Mouse (Mus musculus): Measurements from ENCODE around the gene Mrpl22.
"Not testable (repeated sequence)": the region's sequence is repeated elsewhere in the genome, so short reads cannot be mapped to it uniquely, and the experiment has no call there.

Mrpl22 gene

DNA sequence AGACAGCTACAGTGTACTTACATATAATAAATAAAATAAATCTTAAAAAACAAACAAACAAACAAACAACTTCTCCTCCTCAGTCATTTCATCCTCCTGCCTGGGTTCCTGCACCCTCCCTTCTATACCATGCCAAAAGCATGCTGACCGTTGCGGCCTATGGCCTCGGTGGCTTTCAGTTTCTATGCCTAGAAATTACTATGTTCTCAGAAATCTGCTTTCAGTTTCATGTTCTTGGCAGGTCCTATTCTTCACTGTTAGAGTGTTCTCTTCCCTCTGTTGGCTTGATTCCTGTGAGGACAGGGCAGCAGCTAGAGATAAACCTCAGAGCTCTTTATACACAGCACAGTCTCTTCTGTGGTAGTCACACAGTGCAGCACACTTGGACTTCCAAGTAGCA, 12.1 kb downstream of the Mrpl22 start:
- DNase-seq = no peak

GRCm38 (mm10) chr11:58189675-58190074, 18.2 kb downstream of the Mrpl22 start:
- DNase-seq = no peak

GRCm38 (mm10) chr11:58193326-58193725, 21.9 kb downstream of the Mrpl22 start:
- no peak for DNase-seq

GRCm38 (mm10) chr11:58193860-58194520, 22.5 kb downstream of the Mrpl22 start:
- DNase-seq = no peak

DNA sequence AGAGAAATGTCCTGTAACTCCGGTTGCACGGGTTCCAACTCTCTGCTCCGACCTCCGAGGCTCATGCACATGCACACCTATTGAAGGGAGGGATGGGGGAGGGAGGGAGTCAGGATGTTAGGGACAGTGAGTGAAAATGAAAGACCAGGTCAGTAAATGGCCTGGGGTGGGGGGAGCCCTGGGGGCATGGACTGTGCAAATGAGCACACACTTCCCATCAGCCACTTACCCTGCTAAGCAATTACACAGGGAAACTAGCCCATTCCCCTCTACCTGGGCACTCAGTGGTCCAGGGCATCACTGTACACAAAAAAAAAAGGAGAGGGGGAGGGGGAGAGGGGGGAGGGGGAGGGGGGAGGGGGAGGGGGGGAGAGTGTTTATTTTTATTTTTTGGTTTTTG, 27.2 kb downstream of the Mrpl22 start:
- no peak for DNase-seq

DNA sequence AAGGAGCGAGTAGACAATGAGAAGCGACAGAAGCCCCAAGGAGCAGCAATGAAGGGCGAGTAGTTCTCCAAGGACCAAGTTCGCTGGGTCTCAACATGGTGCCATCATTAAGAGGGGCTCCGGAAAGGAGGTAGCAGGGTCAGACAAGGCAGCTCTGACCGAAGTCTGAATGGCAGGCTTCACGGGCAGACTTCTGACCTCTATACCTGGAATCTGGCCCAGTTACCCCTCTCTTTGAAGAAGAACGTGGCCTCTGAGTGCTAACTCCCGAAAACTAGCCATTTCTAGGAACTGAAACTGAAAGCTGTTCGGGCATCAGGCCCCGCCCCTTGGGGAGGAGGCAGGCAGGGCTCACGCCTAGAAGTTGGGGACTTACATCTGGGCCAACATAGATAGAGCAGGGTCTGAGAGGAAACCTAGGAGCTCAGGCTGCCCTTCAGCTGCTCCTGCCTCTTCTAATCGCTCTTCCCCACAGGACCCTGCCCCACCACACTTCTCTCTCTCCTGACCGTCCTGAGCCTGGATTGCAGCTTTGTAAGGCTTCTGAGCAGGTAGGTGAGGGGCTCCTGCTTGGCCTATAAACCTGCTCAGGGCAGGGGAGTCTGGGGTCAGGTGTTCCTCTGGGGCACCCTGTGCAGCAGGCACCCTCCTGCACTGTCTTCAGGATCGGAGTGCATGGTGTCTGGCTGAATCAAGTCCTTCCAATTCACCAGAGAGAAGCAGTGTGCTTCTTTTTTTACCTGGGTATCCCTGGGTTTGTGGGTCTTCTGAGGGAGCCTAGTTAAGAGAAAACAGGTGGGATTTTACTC, 28.0 kb downstream of the Mrpl22 start, which contains the start of the genes Igtp and Irgm2:
Igtp (plus strand) TSS at position 328 of the 809 bp plus-strand sequence.
Irgm2 (plus strand) TSS at position 390 of the 809 bp plus-strand sequence.
- peak; percentile 41 for DNase-seq

- DNase-seq = no peak
Observed at GRCm38 (mm10) chr11:58200226-58200625, 28.8 kb downstream of the Mrpl22 start.

GRCm38 (mm10) chr11:58201052-58201451, 29.6 kb downstream of the Mrpl22 start:
- DNase-seq = no peak

- no peak for DNase-seq
Observed at GRCm38 (mm10) chr11:58210321-58210886, 38.9 kb downstream of the Mrpl22 start.

- DNase-seq = no peak
Observed at GRCm38 (mm10) chr11:58211062-58211681, 39.7 kb downstream of the Mrpl22 start.

DNA sequence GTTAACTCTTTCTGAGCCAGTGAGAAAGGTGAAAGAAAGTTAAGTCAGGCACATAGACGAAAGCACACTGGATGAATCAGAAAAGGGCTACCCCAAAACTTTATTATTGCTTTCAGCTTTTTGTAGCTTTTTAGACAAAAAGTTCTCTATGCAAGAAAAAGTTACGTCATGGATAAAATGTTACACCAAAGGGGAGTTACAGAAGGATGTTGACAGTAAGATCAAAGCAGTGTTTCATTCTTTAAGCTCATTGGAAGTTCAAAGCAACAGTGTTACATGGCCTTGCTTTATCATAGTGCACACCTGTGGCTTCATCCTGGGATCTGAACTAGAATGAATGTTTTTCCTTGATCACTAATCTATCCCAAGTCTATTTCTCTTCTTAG, 40.2 kb downstream of the Mrpl22 start:
- no peak for DNase-seq

DNA sequence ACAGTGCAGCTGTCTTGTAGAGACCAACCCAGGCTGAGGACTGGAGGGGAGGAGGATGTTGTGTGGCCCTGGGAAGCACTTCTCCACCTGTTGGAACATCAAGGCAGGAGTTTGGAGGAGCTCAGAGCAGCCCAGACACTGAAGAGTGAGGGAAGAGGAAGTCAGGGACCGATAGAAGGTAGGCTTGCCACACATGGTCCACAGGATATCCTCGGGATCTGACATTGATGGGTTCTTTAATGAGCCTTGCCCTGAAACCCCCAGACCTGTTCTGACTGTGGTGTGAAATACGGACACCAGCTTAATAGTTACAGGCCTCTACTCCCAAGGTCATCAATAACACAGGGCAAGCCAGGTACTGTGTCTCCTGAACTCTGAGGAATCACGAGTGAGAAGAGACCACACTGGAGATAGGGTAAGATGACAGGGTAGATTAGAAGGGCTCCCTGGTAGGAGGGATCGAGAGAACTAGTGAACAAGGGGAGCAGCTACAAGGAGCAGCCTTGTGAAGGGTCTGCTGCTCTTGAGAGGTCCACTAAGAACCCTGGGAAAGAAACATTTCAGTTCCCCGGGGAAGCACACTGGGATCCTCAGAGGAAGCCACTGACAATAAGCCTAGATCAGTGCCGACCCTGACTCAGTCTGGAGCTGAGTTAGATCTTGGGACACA, 42.3 kb downstream of the Mrpl22 start:
- DNase-seq = no peak

DNA sequence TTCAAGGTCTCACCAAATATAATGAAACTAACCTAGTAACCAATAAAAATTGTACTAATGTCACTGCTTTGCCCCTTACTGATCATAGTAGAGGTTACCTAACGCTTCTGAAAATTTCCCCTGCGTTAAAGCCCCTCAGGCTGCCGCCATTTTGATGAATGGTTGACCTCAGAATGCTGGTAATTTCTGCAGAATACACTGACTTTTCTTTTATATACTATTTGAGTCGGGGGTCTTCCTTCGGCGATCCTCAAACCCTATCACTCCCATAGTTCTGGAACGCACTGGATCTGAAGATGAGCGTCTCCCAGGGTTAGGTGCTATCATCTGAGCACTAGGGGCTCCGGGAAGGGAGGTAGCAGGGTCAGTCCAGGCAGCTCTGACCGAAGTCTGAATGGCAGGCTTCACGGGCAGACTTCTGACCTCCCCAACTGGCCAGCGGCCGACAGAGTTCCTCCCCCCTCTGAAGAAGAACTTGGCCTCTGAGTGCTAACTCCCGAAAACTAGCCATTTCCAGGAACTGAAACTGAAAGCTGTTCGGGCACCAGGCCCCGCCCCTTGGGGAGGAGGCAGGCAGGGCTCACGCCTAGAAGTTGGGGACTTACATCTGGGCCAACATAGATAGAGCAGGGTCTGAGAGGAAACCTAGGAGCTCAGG, 43.1 kb downstream of the Mrpl22 start:
- peak; percentile 50 for DNase-seq

DNA sequence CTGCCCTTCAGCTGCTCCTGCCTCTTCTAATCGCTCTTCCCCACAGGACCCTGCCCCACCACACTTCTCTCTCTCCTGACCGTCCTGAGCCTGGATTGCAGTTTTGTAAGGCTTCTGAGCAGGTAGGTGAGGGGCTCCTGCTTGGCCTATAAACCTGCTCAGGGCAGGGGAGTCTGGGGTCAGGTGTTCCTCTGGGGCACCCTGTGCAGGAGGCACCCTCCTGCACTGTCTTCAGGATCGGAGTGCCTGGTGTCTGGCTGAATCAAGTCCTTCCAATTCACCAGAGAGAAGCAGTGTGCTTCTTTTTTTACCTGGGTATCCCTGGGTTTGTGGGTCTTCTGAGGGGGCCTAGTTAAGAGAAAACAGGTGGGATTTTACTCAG, 43.6 kb downstream of the Mrpl22 start:
- DNase-seq = not testable (repeated sequence)

- no peak for DNase-seq
Observed at GRCm38 (mm10) chr11:58215814-58216213, 44.4 kb downstream of the Mrpl22 start.

GRCm38 (mm10) chr11:58216823-58217222, 45.4 kb downstream of the Mrpl22 start:
- no peak for DNase-seq

- DNase-seq = peak; percentile 14
Observed at GRCm38 (mm10) chr11:58223751-58224150, 52.3 kb downstream of the Mrpl22 start.

DNA sequence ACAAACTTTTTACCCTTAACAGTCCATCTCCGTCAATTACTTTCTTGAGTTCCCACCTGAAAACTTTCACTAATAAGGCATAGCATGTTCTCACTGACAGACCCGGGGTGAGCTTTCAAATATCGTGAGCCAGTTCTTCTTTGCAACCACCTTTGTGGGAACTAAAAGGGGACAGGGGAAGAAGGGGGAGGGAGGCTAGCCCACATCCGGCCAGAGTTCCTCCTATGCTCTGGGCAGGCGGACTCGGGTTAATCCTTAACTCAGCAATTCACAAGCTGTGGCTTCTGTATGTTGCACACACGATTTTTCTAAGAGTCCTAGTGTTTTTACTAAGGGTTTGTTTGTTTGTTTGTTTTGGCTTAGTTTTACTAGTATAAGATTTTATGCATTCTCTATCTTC, 52.9 kb downstream of the Mrpl22 start:
- no peak for DNase-seq

DNA sequence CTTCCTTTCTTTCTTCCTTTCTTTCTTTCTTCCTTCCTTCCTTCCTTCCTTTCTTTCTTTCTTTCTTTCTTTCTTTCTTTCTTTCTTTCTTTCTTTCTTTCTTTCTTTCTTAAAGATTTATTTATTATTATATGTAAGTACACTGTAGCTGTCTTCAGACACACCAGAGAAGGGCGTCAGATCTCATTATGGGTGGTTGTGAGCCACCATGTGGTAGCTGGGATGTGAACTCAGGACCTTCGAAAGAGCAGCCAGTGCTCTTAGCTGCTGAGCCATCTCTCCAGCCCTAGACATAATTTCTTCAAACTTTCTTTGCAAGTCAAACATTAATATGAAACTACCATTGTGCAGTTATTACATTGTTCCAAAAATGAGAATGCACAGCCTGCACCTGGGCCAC, 53.4 kb downstream of the Mrpl22 start:
- not testable (repeated sequence) for DNase-seq

DNA sequence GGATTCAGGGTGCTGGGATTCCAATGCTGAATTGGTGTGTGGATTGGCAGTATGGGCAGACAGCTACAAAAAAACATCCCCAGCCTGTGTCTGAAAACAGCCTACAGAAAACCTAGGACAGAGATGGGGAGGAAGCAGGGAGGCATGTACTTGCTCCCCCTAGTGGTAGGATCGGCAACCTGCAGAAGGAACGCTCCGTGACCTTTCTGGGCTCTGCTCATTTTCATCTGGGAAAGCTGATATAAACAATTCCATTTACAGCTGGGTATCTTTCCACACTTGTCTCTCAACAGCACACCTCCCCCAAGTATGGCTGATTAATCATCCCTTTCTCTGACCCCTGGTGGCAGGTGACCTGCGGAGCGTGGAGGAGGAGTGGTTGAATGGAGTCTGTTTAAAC, 54.2 kb downstream of the Mrpl22 start:
- DNase-seq = peak; percentile 46

- DNase-seq = no peak
Observed at GRCm38 (mm10) chr11:58226425-58226824, 55.0 kb downstream of the Mrpl22 start.

DNA sequence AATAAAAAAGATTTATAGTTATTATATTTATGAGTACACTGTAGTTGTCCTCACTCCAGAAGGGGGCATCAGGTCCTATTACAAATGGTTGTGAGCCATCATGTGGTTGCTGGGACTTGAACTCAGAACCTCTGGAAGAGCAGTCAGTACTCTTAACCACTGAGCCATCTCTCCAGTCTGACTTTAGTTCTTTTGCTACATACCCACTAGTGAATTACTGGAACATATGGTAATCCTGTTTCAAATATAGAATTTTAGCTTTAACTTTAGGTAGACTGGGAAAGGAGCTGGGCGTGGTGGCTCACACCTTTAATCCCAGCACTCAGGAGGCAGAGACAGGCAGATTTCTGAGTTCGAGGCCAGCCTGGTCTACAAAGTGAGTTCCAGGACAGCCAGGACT, 56.6 kb downstream of the Mrpl22 start:
- not testable (repeated sequence) for DNase-seq
